Mouse (Mus musculus): ENCODE data around the gene Odf2. TPM values are rescaled to one million over a fixed set of nuclear protein-coding genes. Genes with fewer than 3 reads are reported as not detected.
A peak's percentile ranks its signal among the peaks of the same experiment; 100 is the strongest.

Gene Odf2
- total and polyA plus RNA-seq, 2 experiments from 2014 or later, result 90.9 to 102 TPM

GRCm38 (mm10) chr2:29845636-29846035, 43.4 kb upstream of the Odf2 start:
- no peaks in the 10 kb centered on the region for H3K9me3 ChIP-seq (ENCODE audit: low read length)
- H3K4me1 ChIP-seq (ENCODE audit: insufficient read depth, low read length), result no peaks in the 10 kb centered on the region; the same call in 1 of the 2 replicates
- peak overlapping the region; percentile 89 for H3K9ac ChIP-seq (replicated peaks; ENCODE audit: low read length, poor library complexity, severe bottlenecking)
- H3K27ac ChIP-seq (ENCODE audit: low read depth, low read length), result peak overlapping the region; percentile 55; the same call in 1 of the 2 replicates
- H3K4me2 ChIP-seq (ENCODE audit: low read depth, low read length, poor library complexity, severe bottlenecking), result peak overlapping the region; percentile 82
- peak overlapping the region; percentile 56 for H3K4me3 ChIP-seq (ENCODE audit: low read depth, low read length)
- H3K36me3 ChIP-seq (ENCODE audit: insufficient read depth, low read length), result peaks cover 14% of the 10 kb centered on the region
- ATAC-seq (ENCODE audit: low FRiP score) (no peak), DNase-seq (ENCODE audit: low spot score) (no peak)
- WGBS, result 7% methylated on average over 25 of the region's 25 CpGs
- no peak for TF ChIP-seq CTCF (IDR thresholded peaks at IDR 0.05)
- H3K27me3 ChIP-seq (ENCODE audit: insufficient read depth, low read length), result no peaks in the 10 kb centered on the region

- H3K4me1 ChIP-seq (ENCODE audit: insufficient read depth, low read length), result no peaks in the 10 kb centered on the region; the same call in 1 of the 2 replicates
- WGBS, result 3% methylated on average over 44 of the region's 47 CpGs
- ATAC-seq (ENCODE audit: low FRiP score), result peak; percentile 55
- TF ChIP-seq CTCF (IDR thresholded peaks at IDR 0.05), result no peak
- H3K27ac ChIP-seq (ENCODE audit: low read depth, low read length), result peak overlapping the region; percentile 55
- peak overlapping the region; percentile 56 for H3K4me3 ChIP-seq (ENCODE audit: low read depth, low read length)
- H3K9ac ChIP-seq (replicated peaks; ENCODE audit: low read length, poor library complexity, severe bottlenecking), result peak overlapping the region; percentile 89
- H3K27me3 ChIP-seq (ENCODE audit: insufficient read depth, low read length), result no peaks in the 10 kb centered on the region
- peak; percentile 59 for DNase-seq (ENCODE audit: low spot score)
- peak overlapping the region; percentile 82 for H3K4me2 ChIP-seq (ENCODE audit: low read depth, low read length, poor library complexity, severe bottlenecking)
- H3K9me3 ChIP-seq (ENCODE audit: low read length), result no peaks in the 10 kb centered on the region
- peaks cover 12% of the 10 kb centered on the region for H3K36me3 ChIP-seq (ENCODE audit: insufficient read depth, low read length)
These were observed 42.8 kb upstream of the Odf2 start for GRCm38 (mm10) chr2:29846061-29846853.

- 32% methylated on average over 3 of the region's 3 CpGs for WGBS
- H3K4me3 ChIP-seq (ENCODE audit: low read depth, low read length), result peak overlapping the region; percentile 56; the same call in 1 of the 2 replicates
These were observed 42.1 kb upstream of the Odf2 start for GRCm38 (mm10) chr2:29846911-29847310.

GRCm38 (mm10) chr2:29849041-29849440, 40.0 kb upstream of the Odf2 start:
- no peaks in the 10 kb centered on the region for H3K9me3 ChIP-seq (ENCODE audit: low read length)
- H3K27ac ChIP-seq (ENCODE audit: low read depth, low read length), result no peak overlapping the region
- no peaks in the 10 kb centered on the region for H3K36me3 ChIP-seq (ENCODE audit: insufficient read depth, low read length)
- no peak overlapping the region for H3K9ac ChIP-seq (replicated peaks; ENCODE audit: low read length, poor library complexity, severe bottlenecking)
- no peak for TF ChIP-seq CTCF (IDR thresholded peaks at IDR 0.05)
- H3K4me3 ChIP-seq (ENCODE audit: low read depth, low read length), result no peak overlapping the region
- no peak for DNase-seq (ENCODE audit: low spot score)
- H3K4me1 ChIP-seq (ENCODE audit: insufficient read depth, low read length), result no peaks in the 10 kb centered on the region; the same call in 1 of the 2 replicates
- no peak overlapping the region for H3K4me2 ChIP-seq (ENCODE audit: low read depth, low read length, poor library complexity, severe bottlenecking)
- no peak for ATAC-seq (ENCODE audit: low FRiP score)
- 39% methylated on average over 8 of the region's 8 CpGs for WGBS
- no peaks in the 10 kb centered on the region for H3K27me3 ChIP-seq (ENCODE audit: insufficient read depth, low read length)

More at GRCm38 (mm10) chr2:29846911-29847310, 42.1 kb upstream of the Odf2 start:
- Histone ChIP-seq H3K36me3 (ENCODE audit: insufficient read depth, low read length) (peaks cover 10% of the 10 kb centered on the region), H3K4me1 (ENCODE audit: insufficient read depth, low read length) (no peaks in the 10 kb centered on the region; the same call in 1 of the 2 replicates), H3K9me3 (ENCODE audit: low read length) (no peaks in the 10 kb centered on the region), H3K9ac (replicated peaks; ENCODE audit: low read length, poor library complexity, severe bottlenecking) (no peak overlapping the region), H3K27me3 (ENCODE audit: insufficient read depth, low read length) (no peaks in the 10 kb centered on the region), H3K4me2 (ENCODE audit: low read depth, low read length, poor library complexity, severe bottlenecking) (peak overlapping the region; percentile 82), H3K27ac (ENCODE audit: low read depth, low read length) (no peak overlapping the region)
- DNase-seq (ENCODE audit: low spot score) (no peak), ATAC-seq (ENCODE audit: low FRiP score) (no peak)
- no peak for TF ChIP-seq CTCF (IDR thresholded peaks at IDR 0.05)

GRCm38 (mm10) chr2:29849841-29850480, 39.1 kb upstream of the Odf2 start:
- no peak overlapping the region for H3K9ac ChIP-seq (replicated peaks; ENCODE audit: low read length, poor library complexity, severe bottlenecking)
- no peak; the same call in 1 of the 2 replicates for TF ChIP-seq CTCF (IDR thresholded peaks at IDR 0.05)
- no peaks in the 10 kb centered on the region for H3K36me3 ChIP-seq (ENCODE audit: insufficient read depth, low read length)
- no peak for ATAC-seq (ENCODE audit: low FRiP score)
- no peaks in the 10 kb centered on the region for H3K9me3 ChIP-seq (ENCODE audit: low read length)
- 45% methylated on average over 5 of the region's 5 CpGs for WGBS
- H3K4me2 ChIP-seq (ENCODE audit: low read depth, low read length, poor library complexity, severe bottlenecking), result no peak overlapping the region
- no peak overlapping the region for H3K27ac ChIP-seq (ENCODE audit: low read depth, low read length)
- H3K27me3 ChIP-seq (ENCODE audit: insufficient read depth, low read length), result no peaks in the 10 kb centered on the region
- H3K4me3 ChIP-seq (ENCODE audit: low read depth, low read length), result no peak overlapping the region
- no peak for DNase-seq (ENCODE audit: low spot score)
- H3K4me1 ChIP-seq (ENCODE audit: insufficient read depth, low read length), result no peaks in the 10 kb centered on the region; the same call in 1 of the 2 replicates

All from midbrain, postnatal 0 days (tissue).